Mouse (Mus musculus): ENCODE data around the gene Cnot4.
"Not testable (repeated sequence)": the region's sequence is repeated elsewhere in the genome, so short reads cannot be mapped to it uniquely, and the experiment has no call there.

Cnot4 gene

DNA sequence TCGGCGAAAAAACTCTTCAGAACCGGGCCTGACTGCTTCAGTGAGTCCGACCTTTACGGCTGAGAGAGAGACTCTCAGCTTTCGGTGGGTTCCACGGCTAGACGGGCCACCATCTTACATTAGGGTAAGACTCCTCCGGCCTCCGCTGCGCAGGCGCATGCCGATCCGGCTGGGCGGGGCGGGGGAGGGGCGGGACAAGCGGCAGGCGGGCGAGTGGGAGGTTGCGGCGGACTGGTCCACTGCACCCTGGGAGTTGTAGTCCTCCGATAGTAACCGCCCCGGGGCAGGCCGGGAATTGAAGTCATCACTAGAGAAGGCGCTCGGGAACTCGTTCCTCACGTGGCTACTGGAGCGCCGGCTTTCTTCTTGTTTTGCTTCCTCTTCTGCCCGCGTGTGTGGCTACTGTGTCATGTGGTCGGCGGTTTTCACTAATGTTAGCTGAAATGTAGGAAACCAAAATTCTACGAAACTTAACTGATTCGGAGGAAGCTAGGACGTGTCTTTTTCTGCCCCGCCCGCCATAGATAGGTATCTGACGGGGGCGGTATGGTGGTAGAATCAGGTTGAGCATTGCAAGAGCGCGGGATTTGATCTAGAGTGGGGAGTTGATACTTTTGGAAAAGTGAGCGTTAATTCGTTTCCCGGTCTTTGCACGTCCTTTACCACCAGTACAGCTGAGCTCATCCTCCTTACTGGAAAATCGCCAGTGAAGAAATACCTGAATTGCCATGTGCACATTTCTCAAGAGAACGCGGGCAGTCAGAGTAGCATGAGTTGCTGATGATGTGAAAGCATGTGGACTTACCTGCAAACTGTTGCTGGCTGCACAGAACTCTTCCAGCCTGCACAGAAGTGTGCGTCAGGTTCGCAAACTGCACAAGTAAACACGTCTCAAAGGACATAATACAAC, at the start of gene Cnot4:
Gene Cnot4, minus strand, starts transcription at position 146 of the 910 bp plus-strand sequence.
- DNase-seq (ENCODE audit: low spot score): peak; percentile 99

DNA sequence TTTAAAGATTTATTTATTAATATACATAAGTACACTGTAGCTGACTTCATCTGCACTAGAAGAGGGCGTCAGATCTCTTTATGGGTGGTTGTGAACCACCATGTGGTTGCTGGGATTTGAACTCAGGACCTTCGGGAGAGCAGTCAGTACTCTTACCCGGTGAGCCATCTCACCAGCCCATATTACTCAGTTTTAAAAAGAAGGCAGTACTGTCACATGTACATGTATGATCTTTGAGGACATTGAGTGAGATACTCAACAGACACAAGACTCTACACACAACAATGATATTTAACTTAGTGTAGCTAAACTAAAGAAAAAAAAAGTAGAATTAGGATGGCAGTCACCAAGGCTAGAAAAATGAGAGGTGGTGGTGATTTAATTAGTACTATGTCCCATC, 45.8 kb upstream of the Cnot4 start:
- not testable (repeated sequence) for DNase-seq (ENCODE audit: low spot score)

DNA sequence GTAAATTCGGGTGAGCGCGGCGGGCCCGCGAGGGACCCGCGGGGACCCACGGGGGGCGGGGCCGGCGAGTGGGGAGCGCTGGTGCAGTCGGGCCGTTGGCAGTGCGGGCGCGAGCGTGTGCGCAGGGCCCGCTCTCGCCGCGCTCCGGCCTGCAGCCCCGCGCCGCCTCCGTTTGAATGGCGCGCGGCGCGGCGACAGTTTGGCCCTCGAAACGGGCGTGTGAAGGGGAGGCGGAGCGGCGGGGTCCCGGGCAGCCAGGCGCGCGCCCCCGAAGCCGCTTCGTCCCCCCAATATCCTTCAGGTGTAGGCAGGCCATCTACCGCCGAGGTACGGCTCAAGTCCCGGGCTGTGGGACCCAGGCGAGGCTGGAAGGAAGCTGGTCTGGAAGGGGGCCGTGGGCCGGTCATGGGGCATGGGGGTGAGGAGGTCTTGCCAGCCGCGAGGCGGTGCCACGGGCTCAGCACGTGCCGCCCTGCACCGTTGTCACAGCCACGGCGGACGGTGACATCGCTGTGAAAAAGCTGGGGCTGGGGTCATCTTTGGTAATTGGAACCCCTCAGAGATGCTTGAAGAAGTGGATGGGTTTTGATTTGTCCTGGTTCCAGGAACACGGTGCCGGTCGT, 44.2 kb upstream of the Cnot4 start:
- peak; percentile 26 for DNase-seq (ENCODE audit: low spot score)

DNA sequence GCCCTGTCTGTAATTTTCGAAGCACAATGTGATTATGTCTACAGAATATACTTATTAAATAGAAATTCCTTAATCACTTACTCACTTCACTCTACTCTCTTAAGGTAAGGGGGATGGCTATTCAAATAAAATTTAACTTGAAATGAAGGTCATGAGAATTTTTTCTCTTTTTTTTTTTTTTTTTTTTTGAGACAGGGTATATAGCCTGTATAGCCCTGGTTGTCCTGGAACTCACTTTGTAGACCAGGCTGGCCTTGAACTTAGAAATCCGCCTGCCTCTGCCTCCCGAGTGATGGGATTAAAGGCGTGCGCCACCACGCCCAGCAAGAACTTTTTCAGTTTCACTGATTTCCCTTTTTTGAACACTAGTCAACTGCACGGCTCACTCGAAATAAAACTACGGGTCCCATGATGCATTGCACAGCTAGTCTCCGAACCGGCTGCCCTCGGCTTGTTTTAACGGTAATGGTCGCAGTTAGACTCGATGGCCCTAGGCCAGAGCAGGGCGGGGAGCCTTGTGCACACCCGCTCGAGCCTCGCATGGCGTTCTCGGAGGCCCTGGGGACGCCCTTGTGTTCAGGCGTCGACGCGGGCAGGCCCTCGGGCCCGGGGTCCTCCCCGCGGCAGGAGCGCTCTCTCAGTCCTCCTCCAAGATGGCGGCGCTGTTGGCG, 43.6 kb upstream of the Cnot4 start, which contains the start of gene Nup205:
Gene Nup205, plus strand, starts transcription at position 443 of the 671 bp plus-strand sequence.
- DNase-seq (ENCODE audit: low spot score): peak; percentile 81

DNA sequence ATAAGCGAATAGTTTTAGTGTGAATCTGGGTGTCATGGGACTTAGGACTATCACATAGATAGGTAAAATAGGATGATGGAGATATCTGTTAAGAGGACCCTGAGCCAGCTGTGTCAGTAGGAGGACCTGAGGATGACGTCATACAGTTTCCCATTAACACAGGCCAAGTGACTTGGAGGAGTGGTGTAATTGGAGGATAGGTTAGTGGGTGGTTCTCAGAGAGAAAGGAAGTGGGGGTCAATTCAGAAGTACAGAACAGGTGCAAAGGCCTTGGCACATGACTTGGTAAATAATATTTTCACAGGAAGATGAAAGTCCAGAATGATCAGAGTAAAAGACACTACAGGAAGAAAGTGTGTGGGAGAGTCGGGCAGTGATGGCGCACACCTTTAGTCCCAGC, 39.7 kb upstream of the Cnot4 start:
- DNase-seq (ENCODE audit: low spot score): no peak

DNA sequence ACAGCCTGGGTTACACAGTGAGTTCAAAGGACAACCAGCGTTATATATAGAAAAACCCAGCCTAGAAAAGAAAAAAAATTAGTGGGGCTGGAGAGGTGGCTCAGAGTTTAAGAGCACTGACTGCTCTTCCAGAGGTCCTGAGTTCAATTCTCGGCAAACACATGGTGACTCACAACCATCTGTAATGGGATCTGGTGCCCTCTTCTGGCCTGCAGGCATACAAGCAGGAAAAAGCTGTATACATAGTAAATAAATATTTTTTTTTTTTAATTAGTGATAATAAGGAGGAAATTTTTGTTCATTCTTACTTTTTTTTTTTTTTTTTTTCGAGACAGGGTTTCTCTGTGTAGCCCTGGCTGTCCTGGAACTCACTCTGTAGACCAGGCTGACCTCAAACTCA, 38.5 kb upstream of the Cnot4 start:
- DNase-seq (ENCODE audit: low spot score): not testable (repeated sequence)

DNA sequence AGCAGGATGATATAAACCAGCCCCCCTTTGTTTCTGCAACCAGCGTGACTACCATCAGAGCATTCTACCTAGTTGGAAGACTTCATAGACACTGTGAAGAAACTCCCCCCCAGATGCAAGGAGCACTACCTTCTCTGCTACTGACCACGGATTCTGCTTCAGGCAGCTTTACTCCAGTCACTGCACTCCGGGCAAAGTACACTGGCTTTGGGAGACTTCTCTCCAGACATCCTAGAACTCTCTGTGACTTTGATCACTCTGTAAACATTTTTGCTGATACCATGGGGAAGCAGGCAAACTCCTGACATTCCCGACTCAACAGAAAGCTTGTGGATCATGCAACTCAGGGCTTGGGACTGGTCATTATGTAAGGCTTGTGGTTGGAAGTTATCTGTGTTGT, 35.7 kb upstream of the Cnot4 start:
- no peak for DNase-seq (ENCODE audit: low spot score)

DNA sequence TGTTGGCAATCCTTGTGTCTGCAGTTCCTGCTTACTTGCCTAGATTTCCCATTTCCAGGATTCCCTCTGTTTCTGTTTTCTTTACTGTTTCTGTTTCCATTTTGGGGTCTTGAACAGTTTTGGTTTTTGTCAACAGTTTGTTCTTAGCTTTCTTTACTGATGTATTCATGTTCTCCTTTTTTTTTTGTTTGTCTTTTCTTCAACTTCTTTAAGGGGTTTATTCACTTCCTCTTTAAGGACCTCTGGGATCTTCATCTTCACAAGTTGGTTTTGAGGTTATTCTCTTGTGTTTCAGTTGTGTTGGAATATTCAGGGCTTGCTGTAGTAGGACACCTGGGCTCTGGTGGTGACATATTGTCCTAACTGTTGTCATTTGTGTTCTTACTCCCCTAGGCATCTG, 21.0 kb upstream of the Cnot4 start:
- DNase-seq (ENCODE audit: low spot score): no peak

DNA sequence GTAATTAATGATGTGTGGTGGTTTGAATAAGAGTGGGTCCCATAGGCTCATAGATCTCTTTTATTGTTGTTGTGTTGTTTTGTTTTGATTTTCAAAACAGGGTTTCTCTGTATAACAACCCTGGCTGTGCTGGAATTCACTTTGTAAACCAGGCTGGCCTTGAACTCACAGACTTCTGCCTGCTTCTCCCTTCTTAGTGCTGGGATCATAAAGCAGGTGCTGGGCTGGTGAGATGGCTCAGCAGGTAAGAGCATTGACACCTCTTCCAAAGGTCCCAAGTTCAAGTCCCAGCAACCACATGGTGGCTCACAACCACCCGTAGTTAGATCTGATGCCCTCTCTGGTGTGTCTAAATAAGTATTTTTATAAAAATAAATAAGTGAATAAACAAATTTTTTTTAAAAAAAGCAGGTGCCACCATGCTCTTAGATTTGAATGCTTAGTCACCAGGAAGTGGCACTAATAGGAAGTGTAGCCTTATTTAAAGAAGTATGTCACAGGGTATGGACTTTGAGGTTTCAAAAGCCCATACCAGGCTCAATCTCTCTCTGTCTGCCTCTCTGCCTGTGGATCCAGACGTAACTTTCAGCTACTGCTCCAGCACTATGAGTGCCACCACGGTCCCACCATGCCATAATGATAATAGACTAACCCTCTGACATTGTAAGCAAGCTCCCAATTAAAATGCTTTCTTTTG, 14.3 kb upstream of the Cnot4 start:
- no peak for DNase-seq (ENCODE audit: low spot score)

DNA sequence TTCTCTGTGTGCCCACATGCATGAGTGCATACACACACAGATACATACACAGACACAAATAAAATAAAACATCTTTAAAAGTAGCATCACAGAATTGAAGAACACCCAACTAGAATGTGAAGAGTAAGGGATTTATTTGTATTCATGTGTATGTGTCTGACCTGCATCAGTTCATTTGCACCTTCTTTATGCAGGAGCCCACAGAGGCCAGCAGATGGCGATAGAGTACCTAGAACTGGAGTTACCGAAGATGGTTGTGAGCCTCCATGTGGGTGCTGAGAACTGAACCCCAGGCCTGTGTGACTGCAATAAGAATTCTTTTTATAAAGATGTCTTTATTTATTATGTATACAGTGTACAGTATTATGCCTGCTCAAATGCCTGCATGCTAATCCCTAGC, 12.0 kb upstream of the Cnot4 start:
- no peak for DNase-seq (ENCODE audit: low spot score)

DNA sequence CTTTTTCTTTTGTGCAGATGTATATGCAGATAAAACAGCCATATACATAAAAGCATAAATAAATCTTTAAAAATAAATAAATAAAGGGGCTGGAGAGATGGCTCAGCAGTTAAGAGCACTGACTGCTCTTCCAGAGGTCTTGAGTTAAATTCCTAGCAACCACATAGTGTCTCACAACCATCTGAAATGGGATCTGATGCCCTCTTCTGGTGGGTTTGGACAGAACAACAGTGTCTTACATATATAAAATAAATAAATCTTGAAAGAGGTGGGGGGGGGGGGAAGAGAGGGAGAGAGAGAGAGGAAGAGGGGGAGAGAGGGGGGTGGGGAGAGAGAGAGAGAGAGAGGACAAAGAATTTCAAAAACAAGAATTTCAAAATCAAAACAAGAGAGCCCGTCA, 6.8 kb upstream of the Cnot4 start:
- no peak for DNase-seq (ENCODE audit: low spot score)

DNA sequence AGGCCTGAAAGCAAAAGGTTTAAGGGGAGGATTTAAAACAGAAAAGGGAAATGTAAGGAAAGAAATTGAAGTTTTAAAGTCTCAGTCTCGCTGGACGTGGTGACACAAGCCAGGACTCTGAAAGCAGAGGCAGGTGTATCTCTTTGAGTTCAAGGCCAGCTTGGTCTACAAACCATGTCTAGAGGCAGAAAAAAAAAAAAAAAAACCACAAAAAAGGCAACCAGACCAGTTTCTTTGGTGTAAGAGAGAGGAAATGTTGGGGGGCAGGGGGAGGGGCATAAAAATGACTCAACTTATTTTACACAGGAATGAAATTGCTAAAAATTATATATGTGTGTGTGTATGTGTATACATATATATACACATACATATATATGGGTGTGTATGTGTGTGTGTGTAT, 1.3 kb upstream of the Cnot4 start:
- no peak for DNase-seq (ENCODE audit: low spot score)

DNA sequence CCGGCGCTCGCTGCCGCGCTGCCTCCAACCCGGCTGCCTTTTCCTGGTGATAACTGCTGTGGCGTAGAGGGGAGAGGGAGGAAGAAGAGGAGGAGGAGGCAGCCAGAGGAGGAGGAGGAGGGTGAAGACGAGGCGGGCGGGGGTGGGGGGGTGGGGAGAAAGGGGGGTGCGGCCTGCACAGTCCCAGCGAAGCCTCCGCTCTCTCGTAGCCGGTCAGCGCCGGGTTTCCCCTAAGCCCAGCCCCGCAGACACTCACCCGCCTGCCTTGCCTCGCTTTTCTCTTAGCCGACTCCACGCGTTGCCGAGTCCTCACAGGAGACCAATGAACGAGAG, 312 bp downstream of the Cnot4 start:
- no peak for DNase-seq (ENCODE audit: low spot score)

DNA sequence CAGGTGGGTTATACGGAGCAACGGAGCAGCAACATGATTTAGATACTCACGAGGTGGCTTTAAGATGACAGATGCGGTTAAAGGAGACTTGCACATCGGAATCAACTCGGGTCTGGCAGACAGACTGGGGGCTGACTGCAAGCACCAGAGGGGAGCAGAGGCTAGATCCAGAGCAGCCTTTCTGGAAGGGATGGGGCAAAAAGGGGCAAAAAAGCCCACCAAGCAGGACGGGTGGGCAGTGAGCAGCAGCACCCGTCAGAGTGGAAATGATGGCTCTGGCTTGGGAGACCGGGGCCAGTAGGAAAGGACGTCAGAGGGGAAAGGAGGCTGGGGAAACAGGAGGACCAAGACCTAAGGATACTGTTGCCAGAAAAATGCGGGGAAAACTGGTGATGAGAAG, 718 bp downstream of the Cnot4 start:
- no peak for DNase-seq (ENCODE audit: low spot score)

DNA sequence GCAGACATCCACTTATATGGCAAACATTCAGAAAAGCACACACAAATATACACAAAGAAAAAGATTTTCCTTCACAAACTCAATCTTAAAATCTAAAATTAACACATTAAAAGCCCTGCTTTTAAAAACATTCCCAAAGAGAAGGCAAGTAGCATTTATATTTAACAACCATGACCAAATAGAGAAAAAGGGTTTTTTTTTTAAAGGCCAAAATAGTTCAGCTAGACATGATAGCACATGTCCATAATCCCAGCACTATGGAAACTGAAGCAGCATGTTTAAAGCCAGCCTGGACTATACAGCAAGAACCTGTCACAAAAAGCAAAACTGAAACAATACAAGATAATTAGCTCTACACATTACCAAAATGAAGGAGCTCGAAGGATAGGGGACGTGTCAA, 11.0 kb downstream of the Cnot4 start:
- no peak for DNase-seq (ENCODE audit: low spot score)

DNA sequence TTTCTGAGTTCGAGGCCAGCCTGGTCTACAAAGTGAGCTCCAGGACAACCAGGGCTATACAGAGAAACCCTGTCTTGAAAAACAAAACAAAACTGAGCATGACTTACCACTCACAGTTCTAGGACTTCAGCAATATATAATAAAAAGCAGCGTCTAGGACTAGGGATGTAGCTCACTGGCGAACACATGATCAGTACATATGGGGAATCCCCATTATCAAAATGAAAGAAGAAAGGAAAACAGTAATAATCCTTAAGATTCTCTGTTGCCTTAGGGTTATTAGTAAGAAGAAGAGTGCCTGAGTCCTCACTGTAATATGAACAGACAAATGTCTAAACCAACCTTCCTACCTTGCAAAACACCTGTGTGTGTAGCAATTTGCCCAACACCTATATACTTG, 11.6 kb downstream of the Cnot4 start:
- no peak for DNase-seq (ENCODE audit: low spot score)

DNA sequence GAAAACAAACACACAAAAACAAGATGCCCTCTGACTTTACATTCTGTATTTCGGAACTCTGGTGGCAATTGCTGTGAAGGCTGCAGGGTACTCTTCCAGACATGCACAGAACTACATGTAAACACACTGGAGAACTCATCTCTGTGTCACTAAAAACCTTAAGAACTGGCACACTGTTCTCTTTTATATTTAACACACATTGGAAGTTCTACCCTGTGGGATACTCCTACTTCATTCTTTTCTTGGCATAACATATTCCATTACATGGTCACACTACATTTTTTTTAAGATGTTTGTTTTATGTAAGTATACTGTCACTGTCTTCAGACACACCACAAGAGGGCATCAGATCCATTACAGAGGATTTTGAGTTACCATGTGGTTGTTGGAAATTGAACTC, 31.1 kb downstream of the Cnot4 start:
- DNase-seq (ENCODE audit: low spot score): no peak

DNA sequence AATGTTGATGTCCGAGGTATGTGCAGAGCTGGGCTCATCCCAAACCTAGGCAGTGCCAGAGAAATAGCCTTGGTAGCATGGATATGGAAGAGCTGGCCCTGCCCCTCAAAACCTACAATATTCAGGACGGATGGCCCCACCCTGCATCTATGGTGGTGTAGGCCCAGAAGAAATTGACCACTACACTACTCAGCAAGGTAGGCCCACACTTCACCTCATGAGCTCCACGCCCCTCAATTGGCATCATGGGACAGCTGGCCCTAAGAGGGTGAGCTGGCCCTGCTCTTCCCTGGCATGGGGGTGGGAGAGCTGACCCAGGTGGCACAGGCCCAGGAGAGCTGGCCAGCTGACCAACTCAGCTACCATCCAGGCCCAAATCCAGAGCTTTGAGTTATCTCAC, 48.6 kb downstream of the Cnot4 start:
- DNase-seq (ENCODE audit: low spot score): no peak

DNA sequence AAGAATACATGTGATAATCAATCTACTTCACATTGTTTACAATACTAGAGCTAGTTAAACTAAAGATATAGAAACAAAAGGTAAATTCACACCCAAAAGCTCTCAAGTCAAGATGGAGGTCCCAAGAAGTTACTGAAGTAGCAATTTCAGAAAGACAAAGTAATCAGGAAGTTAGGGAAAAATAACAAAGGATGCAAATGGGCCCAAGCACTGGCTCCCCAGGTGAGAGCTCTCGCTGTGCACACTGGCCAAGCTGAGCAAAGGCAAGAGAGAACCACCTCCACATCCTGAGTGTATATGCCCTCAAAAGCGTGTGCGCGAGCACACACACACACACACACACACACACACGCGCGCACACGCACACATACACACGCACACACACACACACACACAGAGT, 58.4 kb downstream of the Cnot4 start:
- DNase-seq (ENCODE audit: low spot score): no peak

DNA sequence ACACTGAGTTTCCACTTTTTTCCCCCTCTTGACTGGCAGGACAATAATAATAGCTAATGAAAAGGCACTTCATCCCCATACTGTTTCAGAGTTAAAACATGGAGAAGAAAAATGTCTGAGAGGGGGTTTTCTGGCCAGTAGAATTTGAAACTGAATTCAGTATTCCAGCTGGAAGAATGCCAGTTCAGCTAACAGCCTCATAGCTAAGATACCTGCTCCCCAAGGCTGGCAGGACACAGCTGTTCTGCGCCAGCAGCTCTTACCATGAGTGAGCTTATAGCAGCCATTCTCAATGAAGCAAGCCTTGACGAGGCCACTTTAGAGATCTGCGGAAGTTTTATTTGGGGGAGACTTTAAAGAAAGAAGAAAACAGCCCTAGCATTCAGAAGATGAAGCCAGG, 62.3 kb downstream of the Cnot4 start:
- no peak for DNase-seq (ENCODE audit: low spot score)

DNA sequence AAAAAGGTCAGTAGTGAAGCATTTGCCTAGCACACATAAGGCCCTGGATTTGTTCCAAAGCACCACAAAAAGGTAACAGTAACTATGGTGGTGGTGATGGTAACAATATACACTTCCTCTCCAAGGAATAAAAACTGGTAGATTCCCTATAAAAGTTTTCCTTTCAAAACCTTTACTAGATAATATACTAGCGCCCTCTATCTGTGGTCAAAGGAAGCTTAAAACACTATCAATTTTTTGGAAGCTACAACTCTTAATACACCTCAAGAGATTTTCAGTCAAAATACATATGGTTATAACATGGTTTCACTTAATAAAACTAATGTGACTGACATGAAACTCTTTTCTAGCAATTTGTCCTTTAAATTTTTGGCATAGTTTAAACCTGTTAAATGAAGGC, 71.1 kb downstream of the Cnot4 start:
- DNase-seq (ENCODE audit: low spot score): no peak

DNA sequence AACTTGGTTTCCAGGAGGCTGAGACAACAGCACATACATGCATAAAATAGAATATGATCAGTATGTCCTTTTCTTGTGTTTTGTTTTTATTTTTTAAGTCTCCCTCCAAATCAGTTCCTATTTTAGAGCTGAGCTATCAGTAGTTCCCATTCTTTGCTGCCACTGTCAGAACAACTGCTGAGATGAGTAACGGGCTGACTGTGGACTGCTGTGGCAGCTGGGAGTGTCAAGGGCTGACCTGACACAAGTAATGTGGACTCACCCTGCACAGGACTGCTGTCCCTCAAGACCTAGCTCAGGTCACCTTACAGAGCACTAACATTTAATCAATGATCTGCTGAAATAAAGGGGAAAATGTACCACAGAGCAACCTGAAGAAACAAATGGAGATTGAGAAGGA, 90.4 kb downstream of the Cnot4 start:
- DNase-seq (ENCODE audit: low spot score): no peak

DNA sequence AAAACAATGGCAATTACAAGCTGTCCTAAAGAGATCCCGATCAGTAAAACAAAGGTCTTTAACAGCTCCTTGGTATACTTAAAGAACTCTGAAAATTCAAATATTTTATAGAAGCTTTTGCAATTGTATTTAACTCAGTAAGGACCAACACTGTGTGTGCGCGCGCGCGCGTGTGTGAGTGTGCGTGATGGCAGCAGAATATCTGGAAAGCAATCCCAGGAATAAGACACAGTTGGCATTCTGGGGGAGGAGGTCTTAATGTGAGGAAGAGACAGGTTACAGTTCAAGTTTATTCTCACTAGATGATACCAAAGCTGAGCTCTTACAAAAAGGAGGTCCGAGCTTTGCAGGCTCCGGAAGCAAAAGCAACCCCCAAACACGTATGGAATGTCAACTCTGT, 100.2 kb downstream of the Cnot4 start:
- DNase-seq (ENCODE audit: low spot score): no peak
